Mouse (Mus musculus) E14TG2a.4 (cell line): Measurements from ENCODE around the gene Rbm11.
A peak's percentile ranks its signal among the peaks of the same experiment; 100 is the strongest.

ENCODE experiments used
- H3K27me3 ChIP-seq: 2 replicates; pipeline ENCODE4 v1.6.1; 2014; ENCODE audit warnings: low read length, control low read depth; ENCODE audit not compliant: insufficient read depth
- H3K36me3 ChIP-seq: 2 replicates; pipeline ENCODE4 v1.6.1; 2014; ENCODE audit warnings: low read length, control low read depth; ENCODE audit not compliant: insufficient read depth
- H3K4me1 ChIP-seq: replicated peaks from 2 replicates; pipeline ENCODE4 v1.6.1; 2014; ENCODE audit warnings: low read depth, low read length, control low read depth
- H3K4me3 ChIP-seq: replicated peaks from 2 replicates; pipeline ENCODE4 v1.5.1; 2014; ENCODE audit warnings: mild to moderate bottlenecking, low read length
- H3K9me3 ChIP-seq: 2 replicates; pipeline ENCODE4 v1.6.1; 2014; ENCODE audit warnings: low read length, control low read depth
- CTCF ChIP-seq: conservative IDR thresholded peaks from 2 replicates; pipeline ENCODE4 v1.5.1; 2014; ENCODE audit warnings: low read length
- NANOG ChIP-seq: IDR thresholded peaks from 2 replicates; pipeline ENCODE4 v1.6.1; 2014; ENCODE audit warnings: borderline replicate concordance, low read length, mixed read lengths
- POU5F1 ChIP-seq: IDR thresholded peaks from 2 replicates; pipeline ENCODE4 v1.6.1; 2014; ENCODE audit warnings: low read length, borderline replicate concordance

Gene Rbm11

DNA sequence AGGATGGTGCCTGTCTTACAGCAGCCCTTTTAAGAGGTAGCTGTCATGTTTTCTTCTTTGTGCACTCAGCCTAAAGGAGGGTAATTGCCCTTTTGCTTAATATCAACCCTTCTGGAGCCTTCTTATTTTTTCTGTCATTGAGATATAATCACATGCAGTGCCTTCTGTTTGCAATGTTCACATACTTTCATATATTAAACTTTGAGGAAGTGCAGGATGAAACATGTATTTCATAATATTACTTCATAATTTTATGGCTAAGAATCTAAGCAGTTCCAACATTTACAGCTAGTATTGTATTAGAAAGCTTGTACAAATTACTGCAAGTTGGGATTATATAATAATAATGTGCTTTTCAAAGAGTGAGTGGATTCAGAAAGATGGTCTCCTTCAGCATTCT lies 19.9 kb downstream of the Rbm11 start:
- H3K9me3 ChIP-seq: no peaks in the 10 kb centered on the region
- no peak for TF ChIP-seq POU5F1
- TF ChIP-seq NANOG: no peak
- TF ChIP-seq CTCF: no peak
- no peaks in the 10 kb centered on the region for H3K4me1 ChIP-seq
- H3K27me3 ChIP-seq: no peaks in the 10 kb centered on the region
- no peaks in the 10 kb centered on the region for H3K36me3 ChIP-seq
- no peak overlapping the region for H3K4me3 ChIP-seq

DNA sequence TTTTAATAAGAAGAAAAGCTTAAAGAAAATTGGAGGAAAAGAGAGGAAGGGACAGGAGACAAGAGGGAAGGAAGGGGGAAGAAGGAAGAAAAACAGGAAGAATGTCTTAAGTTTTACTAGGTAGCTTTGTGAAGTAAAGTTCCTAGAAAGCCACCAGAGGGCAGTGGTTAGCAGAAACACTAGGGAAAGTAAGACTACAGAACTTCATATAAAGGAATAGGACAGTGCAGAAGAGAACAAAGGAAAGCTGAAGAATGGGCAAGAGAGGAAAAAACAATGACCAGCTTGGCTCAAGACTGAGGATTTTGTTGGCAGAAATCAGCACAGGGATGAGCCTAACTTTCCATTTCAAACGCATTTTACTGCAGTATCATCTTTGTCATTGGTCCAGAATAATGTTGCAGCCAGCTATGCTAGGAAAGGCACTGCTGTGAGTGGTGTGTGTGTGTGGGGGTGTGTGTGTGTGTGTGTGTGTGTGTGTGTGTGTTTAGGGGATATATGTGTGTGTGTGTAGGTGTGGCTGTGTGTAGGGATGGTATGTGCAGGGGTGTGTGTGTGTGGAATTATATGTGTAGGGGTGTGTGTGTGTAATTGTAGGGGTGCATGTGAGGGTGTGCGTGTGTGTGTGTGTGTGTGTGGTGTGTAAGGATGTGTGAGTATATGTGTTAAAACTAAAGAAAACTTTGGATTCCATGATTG lies 25.2 kb downstream of the Rbm11 start:
- Histone ChIP-seq H3K36me3 (no peaks in the 10 kb centered on the region), H3K4me3 (no peak overlapping the region), H3K4me1 (no peaks in the 10 kb centered on the region), H3K27me3 (no peaks in the 10 kb centered on the region), H3K9me3 (no peaks in the 10 kb centered on the region)
- TF ChIP-seq CTCF (peak; percentile 34), POU5F1 (no peak), NANOG (no peak)

DNA sequence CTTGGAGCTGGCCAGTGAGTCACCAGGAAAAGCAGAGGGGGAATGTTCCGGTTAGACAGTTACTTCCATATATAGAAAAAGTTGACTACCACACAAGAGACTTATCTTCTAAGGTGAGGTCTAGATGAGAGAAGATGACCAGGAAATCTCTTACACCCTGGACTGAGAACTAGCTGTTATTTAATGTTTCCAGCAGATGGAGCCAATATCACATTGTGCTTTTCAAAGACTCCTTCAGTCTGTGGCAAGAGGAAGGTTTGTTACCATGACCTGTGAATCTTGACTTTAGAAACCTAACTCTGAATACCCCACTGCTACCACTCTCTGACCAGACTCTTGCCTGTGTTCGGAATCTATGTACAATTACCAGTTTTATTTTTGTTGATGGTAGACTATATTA lies 35.2 kb downstream of the Rbm11 start:
- no peak overlapping the region for H3K4me3 ChIP-seq
- no peaks in the 10 kb centered on the region for H3K4me1 ChIP-seq
- TF ChIP-seq CTCF (no peak), NANOG (no peak), POU5F1 (no peak)
- no peaks in the 10 kb centered on the region for H3K9me3 ChIP-seq
- no peaks in the 10 kb centered on the region for H3K36me3 ChIP-seq
- no peaks in the 10 kb centered on the region for H3K27me3 ChIP-seq
